Mouse (Mus musculus): ENCODE data around the gene Ptprk.

Ptprk gene

DNA sequence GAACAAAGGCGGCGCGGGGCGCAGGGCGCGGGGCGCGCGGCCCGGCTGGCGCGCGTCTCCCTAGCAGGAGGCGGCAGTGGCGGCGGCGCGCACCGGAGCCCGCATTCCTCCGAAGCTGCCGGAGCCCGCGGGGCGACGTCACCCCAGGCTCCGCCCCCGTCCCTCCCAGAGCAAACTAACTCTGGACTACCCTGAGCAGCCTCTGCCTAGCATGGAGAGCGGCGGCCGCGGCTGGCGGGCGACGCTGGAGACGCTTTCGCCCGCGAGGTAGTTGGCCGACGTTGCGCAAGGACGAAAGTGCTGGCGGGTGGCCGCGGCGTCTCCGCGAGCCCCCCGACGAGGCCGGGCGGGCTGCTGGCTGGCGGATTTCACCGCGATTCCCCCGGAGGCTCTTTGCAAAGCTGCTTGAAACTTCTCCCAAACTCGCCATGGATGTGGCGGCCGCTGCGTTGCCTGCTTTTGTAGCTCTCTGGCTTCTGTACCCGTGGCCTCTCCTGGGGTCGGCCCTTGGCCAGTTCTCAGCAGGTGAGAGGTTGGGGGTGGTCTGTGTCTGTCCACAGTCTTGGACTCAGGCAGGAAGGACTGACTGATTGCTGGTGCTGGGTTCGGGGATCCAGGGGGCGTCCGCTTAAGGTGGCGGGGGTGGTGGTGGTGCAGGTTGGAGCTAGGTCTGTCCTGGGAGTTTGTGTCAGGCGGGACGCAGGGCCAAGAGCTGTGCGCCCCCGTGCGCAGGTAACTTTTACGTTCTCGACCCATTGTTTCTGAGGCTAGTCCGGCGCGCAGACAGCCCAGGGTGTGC, at the start of gene Ptprk:
Ptprk (plus strand) TSS at position 168 of the 799 bp plus-strand sequence.
- peak; percentile 87 to 89 for DNase-seq (ENCODE audit: low spot score in 2 of 2)

DNA sequence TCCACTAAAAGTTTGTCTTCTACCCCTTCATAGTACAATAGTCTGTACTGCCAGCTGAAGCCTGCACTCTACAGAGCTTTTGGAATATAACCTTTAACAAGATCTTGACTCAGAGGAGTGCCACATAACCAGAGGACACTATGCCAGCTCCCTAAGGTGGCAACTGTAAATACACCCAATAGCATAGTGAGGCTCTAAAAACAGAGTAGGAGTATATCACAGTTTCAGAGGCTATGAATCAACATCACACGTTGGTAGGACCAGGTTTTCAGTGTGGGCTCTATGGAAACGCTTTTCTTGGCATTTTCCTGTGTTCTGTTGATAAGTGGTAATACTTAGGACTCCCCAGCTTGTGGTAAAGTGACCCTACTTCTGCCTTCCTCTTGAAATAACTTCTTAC, 46.8 kb upstream of the Ptprk start:
- peak; percentile 3 to 11 for DNase-seq (ENCODE audit: low spot score in 2 of 2)

DNA sequence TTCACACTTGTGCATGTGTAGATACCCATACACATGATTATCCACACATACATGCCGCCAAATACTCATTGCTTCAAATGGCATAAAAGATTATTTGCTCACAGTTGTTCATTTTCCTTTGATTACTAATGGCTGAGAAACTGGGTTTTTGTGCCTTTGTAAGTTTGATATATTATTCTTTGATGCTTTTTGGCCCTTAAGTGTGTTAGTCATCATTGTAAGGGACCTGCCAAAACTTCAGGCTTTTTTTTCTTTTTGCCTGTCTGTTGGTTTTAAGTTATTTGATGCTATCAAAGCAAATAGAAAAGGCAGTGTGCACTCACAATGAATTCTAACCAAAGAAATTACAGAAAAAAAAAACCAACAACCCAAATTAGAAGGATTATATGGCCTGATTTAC, 38.2 kb upstream of the Ptprk start:
- DNase-seq (ENCODE audit: low spot score in 2 of 2): no peak

DNA sequence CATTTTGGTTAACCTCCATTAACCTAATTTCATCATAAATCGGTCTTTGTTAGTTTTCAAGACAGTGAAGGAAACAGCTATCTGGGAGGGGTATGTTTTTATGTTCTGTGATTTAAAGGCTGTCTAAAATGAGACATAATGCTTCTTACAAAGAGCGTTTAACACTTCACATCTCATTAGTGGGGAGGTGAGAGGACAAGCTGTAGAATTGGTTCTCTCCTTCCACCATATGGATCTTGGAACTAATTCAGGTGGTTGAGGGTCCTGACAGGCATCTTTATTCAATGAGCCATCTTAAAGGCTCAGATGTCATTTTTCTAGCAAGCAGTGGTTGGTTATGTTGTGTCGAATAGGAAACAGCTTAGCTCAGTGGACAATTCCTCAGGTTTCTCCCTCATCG, 19.9 kb upstream of the Ptprk start:
- DNase-seq (ENCODE audit: low spot score in 2 of 2): no peak

DNA sequence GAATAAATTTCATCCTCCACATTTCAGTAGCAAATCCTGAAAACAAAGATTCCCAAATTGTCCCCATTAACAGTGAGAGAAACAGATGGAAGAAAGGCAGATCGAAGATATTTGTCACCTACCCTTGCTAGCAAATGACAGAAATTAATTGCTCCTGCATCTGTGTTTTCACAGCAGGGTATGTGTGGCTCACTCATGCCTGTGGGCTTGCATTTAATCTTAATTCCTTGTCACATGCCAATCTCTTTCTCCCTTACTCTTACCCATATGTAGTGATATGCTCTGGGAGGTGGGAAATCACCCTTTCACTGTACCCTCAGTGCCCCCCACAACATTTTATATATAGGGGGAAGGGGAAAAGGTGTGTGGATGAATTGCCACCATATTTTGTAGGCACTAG, 15.4 kb upstream of the Ptprk start:
- no peak for DNase-seq (ENCODE audit: low spot score in 2 of 2)

DNA sequence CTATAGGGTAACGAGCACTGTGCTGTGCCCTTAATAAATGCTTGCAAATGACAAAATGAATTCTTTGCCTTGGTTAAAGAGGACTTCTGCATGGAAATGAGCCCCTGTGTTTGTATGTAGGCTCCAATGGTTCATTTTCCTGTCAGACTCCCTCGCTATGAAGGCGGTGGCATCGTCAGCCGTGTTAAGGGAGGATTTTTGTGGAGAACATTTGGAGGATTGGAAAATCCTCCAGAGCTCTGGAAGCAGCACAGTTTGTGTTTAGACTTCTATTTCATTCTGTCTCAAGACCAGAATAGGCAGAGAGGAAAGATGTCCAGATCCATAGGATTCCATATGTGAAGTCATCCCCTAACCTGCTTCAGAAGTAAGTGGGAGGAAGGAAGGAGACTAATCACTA, 6.6 kb upstream of the Ptprk start:
- DNase-seq (ENCODE audit: low spot score in 2 of 2): peak; percentile 27 to 55

DNA sequence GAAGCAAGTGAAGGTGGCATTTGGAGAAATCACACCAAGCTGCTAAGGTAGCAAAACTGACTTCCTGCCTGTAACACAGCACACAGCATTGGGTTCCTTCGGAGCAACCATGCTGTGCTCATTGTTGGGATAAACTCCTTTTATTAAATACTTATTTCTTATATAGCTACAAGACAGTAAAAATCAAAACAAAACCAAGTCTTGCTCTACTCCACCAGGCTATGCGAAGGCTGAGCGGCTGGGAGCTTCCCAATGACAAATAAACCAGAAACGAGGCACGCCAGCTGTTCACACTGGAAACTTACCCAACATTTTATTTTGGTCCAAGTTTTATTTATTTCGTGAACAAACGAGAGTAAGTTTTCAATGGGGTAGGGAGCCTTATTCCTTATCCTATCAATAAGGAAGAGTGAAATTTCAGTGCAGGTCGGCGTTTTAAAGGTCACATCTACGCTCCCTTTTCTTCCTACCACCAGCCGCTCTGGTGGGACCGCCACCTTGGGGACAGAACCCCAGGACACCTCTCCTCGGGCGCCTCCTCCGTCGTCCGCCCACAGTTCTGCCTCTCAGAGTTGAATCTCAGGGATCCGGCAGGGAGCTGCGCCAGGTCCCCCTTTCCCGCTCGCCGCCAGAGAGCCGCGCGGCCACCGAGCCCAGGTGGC, 498 bp upstream of the Ptprk start:
- DNase-seq (ENCODE audit: low spot score in 2 of 2): peak; percentile 58 to 69

DNA sequence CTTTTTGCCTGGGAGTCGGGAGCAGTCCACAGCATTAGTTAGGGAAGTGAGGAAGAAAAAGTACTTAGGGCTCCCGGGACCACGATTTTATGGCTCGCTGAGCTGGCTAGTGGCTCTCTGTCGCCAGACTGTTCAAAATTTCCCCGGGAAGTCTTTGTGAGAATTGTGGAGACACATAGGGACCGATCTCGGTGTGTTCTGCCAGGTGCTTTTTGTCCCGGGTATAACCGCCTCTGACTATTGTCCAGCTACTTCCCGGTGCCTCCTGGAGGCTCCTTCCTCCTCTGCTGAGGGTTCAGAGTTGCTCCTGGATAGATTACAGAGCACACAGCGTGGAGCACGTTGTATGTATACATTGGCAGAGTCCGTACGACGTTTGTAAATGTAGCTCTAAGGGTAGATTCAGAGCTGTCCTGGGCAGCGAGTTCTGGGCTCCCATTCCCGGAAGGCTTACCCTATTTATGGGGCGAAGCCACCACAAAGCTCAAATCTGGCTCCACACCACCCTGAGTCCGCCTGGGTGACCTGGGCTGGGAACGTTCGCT, 943 bp downstream of the Ptprk start:
- no peak for DNase-seq (ENCODE audit: low spot score in 2 of 2)

DNA sequence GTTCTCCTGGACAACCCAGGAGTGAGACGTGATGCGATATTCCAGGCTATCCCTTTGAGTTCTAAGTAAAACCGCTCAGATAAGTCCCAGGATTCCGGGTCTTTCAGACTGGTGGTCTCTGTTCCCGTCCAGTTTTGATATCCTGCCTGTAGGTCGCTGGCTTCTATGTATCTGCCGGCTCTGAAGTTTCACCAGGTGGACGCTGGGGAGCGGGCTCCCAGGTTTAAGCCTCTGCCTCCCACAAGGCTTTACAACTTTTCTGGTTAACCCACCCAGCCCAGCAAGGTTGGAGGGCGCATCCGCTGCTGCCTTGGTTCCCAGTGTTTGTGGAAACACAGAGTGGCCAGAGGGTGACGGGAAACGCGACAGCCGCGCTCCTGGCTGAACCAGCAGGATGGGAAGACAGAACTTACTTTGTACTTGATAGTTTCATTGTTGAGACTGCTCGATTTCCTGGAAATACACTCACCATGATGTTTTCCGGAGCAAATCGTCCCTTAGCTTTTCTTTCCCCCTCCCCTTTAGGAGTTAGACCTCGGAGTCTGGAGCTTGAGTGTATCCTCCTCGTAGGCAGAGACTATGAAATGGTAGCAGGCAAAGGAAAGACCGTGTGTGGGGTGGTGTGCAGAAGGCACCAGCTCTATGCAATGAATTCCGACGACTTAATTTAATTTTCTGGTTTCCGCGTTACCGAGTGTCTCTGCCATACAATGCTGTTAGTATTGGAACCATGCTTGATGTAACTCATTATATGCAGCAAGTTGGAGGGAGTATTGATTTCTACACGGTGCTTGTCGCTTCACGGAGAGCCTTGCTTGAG, 1.6 kb downstream of the Ptprk start:
- DNase-seq (ENCODE audit: low spot score in 2 of 2): peak; percentile 18 to 52

DNA sequence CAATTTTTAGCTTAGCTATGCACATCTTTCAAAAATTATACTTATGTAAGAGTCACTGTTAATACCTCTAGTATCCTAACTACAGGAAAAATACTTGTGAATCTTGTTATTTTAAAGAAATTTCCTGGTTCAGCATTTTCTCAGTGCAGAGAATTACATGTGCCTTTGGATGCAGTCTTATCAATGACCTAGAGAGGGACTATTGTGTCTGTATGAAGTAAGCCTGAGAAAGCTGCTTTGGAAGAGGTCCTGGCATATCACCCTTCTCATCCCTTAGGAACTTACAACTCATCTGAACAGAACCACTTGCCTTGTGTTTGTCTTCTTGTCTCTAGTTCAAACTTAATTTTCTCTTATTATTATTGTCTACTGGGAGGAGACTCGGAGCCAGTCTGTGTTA, 3.6 kb downstream of the Ptprk start:
- no peak for DNase-seq (ENCODE audit: low spot score in 2 of 2)

DNA sequence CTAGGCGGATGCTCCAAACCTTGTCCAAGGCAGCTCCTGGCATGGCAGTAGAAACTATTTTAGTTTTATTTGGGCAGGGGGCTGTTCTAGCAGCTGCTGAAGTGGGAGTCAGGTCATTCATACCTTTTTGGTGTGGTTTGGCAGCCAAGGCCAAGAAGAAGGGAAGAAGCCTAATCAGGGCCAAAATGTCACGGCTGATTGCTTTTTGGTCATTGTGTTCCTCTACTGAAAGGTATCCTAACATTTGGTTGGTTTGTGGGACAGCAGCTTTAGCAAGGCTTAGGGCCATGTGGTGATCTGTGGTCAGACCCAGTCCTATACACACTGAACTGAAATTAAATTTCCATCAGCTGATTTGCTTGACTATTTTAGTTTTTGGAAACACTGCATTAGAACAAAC, 6.6 kb downstream of the Ptprk start:
- no peak for DNase-seq (ENCODE audit: low spot score in 2 of 2)

DNA sequence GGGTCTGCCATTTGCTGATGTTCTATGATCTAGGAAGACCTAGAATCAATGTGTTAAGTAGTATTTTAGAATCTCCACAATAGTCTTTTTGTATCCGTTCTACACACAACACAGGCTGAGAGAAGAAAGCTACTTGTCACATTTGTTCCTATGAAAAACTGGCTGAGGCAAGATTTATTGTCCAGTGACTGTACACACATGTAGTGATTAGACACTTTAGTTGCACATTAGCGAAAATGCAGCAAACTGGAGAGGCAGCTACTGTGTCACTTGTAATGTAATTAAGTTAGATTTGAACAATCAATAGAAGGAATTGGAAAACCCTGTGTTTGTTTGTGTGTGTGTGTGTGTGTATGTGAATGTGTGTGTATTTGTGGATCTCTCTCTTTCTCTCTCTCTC, 8.6 kb downstream of the Ptprk start:
- DNase-seq (ENCODE audit: low spot score in 2 of 2): no peak

DNA sequence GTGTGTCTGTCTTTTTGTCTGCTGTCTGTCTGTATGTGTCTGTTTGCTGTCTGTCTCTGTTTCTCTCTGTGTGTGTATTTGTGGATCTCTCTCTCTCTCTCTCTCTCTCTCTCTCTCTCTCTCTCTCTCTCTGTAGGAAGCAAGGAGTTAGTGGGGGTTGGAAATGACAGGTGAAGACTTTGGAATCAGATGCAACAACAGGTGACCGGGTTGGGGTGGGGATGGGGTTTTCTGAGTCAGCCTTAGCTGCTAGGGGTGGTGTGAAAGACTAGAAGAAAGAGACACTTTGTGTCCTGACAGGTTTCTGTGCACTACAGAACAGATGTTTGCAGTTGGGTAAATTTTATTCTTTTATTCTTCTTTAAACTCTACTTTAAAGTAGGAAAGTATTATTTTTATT, 9.0 kb downstream of the Ptprk start:
- DNase-seq (ENCODE audit: low spot score in 2 of 2): no peak

DNA sequence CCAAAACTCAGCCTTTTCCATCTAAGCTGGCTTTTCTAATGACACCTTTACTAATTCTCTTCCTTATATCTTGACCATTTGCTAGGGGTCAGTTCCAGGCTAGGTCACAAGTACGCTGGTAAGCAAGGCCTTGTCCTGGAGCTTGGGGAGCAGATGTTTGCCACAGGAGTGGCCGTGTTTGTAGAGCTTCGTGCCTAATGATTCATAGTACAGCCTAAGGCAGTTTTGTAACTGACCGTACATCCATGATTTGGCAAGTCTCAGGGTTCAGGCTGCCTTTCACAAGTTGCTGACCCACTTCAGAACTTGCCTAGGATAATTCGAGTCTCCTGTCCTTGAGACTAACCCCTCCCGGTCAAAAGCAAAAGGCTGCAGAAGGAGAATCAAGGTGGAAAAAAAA, 12.7 kb downstream of the Ptprk start:
- DNase-seq (ENCODE audit: low spot score in 2 of 2): no peak

DNA sequence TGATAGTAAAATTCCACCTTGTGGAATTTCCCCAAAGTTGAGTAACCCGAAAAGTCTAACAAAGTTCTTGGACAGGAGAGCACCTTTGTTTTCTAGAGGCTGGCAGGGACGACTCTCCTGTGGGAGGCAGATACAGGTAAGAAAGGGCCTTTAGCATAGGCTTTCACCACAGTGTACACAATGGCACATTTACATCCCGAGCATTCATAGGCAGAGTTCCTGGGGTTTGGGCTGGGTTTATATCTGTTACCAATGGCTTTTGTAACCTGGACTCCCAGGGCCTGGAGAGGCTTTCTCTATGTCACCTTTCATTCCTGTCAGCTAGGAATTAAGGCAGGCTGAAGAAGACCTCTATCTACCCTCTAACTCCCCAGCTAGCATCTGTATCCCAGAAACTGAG, 13.1 kb downstream of the Ptprk start:
- no peak for DNase-seq (ENCODE audit: low spot score in 2 of 2)

DNA sequence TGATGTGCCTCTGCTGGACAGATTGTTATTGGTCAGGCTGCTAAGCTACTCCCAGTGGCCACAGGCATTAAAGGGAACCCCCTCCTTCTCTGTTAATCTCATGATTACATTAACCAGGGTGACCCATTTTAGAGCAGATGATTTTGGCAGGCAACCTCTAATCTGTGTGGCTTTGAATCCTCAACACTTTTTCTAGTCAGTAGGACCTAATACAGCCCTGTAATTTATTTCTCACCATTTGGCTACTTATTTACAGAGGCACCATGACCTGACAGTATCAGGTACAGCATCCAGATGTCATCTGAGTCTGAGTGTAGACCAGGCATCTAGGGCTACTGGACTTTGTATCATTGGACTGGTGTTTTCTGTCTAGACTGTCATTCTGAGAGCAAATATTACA, 21.4 kb downstream of the Ptprk start:
- DNase-seq (ENCODE audit: low spot score in 2 of 2): no peak

DNA sequence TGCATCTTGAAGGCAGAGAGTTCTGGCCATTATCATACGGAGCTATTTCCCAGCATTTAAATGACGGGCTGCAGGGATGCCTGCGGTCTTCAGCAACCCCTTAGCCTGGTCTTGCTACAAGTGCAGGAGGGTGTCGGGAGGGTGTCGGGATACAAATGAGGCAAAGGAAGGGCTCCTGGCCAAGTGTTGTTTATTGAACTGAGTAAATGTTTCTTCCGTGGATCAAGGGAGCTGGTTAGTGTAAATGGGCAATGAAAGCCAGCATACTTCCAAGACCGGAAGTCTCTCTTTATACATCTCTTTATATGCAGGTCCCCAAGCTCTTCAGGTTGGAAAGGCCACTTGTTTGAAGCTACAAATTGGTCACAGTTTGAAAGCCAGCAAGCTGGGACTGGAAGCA, 23.0 kb downstream of the Ptprk start:
- peak in 1 of 2 experiments; percentile 10 for DNase-seq (ENCODE audit: low spot score in 2 of 2)

DNA sequence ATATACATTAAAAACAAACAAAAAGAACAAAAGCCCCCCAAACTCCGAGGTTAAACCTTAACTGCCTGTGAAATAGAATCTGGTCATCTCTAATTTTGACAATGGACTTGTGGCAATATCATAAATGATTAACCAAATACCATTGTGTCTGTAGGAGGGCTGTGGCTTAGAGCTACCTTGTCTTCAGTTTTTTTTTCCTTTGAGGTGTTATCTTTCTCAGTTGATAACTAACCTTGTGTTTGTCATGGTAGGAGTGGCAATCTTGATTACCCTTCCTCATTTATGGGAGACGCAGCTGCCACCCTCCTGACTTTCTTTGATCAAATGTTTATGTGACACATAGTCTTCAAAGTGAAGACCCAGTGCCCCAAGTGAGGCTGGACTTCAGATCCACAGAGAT, 24.3 kb downstream of the Ptprk start:
- DNase-seq (ENCODE audit: low spot score in 2 of 2): no peak

DNA sequence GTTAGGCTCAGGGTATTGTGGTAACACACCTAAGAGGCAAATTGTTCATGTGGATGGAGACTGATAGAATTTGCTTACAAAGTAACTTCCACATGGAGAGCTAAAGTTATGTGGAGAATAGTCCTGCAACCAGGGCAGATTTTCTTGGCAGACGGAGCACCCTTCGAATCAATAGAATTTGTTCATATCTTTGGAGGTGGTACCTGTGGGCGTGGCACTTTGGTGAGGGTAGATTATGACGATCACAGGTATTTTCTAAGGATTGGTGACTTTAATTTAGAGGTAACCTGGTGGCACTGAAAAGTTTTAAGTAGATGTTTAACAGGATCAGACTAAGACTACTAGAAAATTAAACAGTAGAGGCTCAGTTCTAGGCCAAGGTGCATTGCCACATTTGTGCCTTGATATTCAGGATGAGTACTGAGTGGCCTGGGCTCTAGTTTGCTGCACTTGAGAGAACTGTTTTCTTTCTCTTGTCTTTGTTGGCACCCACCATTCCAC, 28.8 kb downstream of the Ptprk start:
- DNase-seq (ENCODE audit: low spot score in 2 of 2): no peak

DNA sequence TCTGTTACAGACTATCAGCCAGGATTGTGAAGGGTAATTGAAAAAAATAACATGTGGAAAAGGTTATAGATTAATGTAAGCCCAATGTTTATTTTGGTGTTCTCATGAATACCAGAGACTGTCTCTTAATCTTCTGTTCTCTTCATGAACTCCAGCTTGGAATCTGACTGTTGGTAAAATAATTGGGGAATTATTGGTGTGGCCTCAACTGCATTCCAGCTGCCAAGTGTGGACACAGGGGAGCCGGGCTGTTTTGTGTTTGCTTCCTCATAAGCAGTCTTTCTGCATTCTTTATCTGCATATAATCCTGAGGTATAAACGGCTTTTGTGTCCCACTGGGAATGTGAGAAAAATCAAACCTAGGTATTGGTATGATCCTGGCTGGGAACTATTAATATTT, 29.3 kb downstream of the Ptprk start:
- DNase-seq (ENCODE audit: low spot score in 2 of 2): no peak

DNA sequence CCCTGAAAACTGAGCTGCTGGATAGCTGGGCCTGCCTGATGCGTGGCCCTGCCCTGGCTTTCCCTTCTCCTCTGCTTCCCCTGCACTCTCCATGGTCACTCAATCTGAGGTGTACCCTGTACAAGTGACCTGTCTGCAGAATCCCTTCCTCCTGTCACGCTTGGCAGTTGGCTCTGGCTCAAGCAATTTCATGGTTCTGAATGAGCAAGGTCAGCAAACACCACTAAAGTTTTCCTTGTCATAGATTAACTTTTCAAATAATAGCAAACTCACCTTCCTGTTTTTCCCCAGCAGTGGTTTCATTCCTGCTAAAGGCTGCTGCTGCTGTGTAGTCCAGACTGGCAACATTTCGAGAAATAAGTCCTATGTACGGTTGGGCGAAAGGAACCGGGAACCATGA, 30.6 kb downstream of the Ptprk start:
- DNase-seq (ENCODE audit: low spot score in 2 of 2): no peak
